Comparison of ENCODE assay signal across 19 mouse cellular contexts in genomic region chr14:93818845-93819244, GRCm38 (mm10).
A peak's percentile ranks its signal among the peaks of the same experiment; 100 is the strongest.
DNase-seq lines count a peak whose midpoint lies in the region; TF ChIP-seq lines count a peak whose summit lies in the region.
"Had no signal": no experiment of that assay in that cellular context is flagged by ENCODE, and none has a peak within 500 bp of the region (broad histone marks: within the 10 kb centered on the region; RNA-seq: fewer than 3 reads in every experiment).

No protein-coding gene starts in this region.

- TF ChIP-seq CTCF in layer of hippocampus, adult 2 months (conservative IDR thresholded peaks at IDR 0.05), result no peak

- no peak for DNase-seq in layer of hippocampus, adult 2 months (ENCODE audit: low spot score in 2 of 2)
- DNase-seq in layer of hippocampus, postnatal 36 days, result no peak
- peak; percentile 56 for DNase-seq in brain, adult 2 months (ENCODE audit: low read depth, low spot score)
- DNase-seq in telencephalon, adult 2 months (ENCODE audit: low read depth, low spot score), result peak; percentile 48
- no peak for DNase-seq in spleen, postnatal 14 days (ENCODE audit: low spot score in 2 of 2)
- DNase-seq: adrenal gland, adult 2 months; adrenal gland, postnatal 10 days; adrenal gland, postnatal 25 days; cerebellum, adult 11-12 months; cerebellum, adult 2 months; cerebellum, adult 9-10 months; cerebellum, postnatal 14 days; cerebellum, postnatal 36 days; embryo, embryonic 11 days had no signal

- no peak overlapping the region for H3K4me3 ChIP-seq in layer of hippocampus, adult 2 months
- H3K4me3 ChIP-seq: embryonic facial prominence, embryonic 13.5 days; embryonic facial prominence, embryonic 15.5 days; erythroblast, embryonic 14.5 days; forebrain, embryonic 10.5 days; forebrain, embryonic 12.5 days had no signal

- H3K27ac ChIP-seq in layer of hippocampus, adult 2 months, result peak overlapping the region; percentile 47
- H3K27ac ChIP-seq: embryonic facial prominence, embryonic 13.5 days; embryonic facial prominence, embryonic 15.5 days; forebrain, embryonic 10.5 days; forebrain, embryonic 12.5 days had no signal

Comparison
In these comparisons a context has a peak if more than half of its experiments do, and no peak if none do; other contexts are left out.
1. DNase-seq: peak in brain, adult 2 months (single experiment) and telencephalon, adult 2 months (single experiment); none in layer of hippocampus, adult 2 months (0 of 2), layer of hippocampus, postnatal 36 days (0 of 2) and spleen, postnatal 14 days (0 of 2).